Mouse (Mus musculus) midbrain, embryonic 10.5 days (tissue): Measurements from ENCODE around the gene Hist1h1t. TPM values are rescaled to one million over a fixed set of nuclear protein-coding genes. Genes with fewer than 3 reads are reported as not detected.

Experiments used
- DNase-seq: peaks from one replicate; pipeline ENCODE4 v3.0.0-alpha.2; 2017; ENCODE audit warnings: low spot score
- H3K27ac ChIP-seq: fragments of 300-500 bp; sonication (generic); replicated peaks from 2 replicates; pipeline ENCODE4 v1.5.1; 2016; ENCODE audit warnings: mild to moderate bottlenecking
- H3K27me3 ChIP-seq: fragments of 300-500 bp; sonication (generic); 2 replicates; pipeline ENCODE4 v1.6.1; 2016; ENCODE audit warnings: low read depth, mild to moderate bottlenecking; ENCODE audit not compliant: poor library complexity, severe bottlenecking
- H3K36me3 ChIP-seq: fragments of 300-500 bp; sonication (generic); 2 replicates; pipeline ENCODE4 v1.6.1; 2016; ENCODE audit warnings: mild to moderate bottlenecking, moderate library complexity
- H3K4me1 ChIP-seq: fragments of 300-500 bp; sonication (generic); 2 replicates; pipeline ENCODE4 v1.6.1; 2016
- H3K4me3 ChIP-seq: fragments of 300-500 bp; sonication (generic); 2 replicates; pipeline ENCODE4 v1.5.1; 2016; ENCODE audit warnings: mild to moderate bottlenecking, moderate library complexity
- H3K9me3 ChIP-seq: fragments of 300-500 bp; sonication (generic); replicated peaks from 2 replicates; pipeline ENCODE4 v1.6.1; 2016; ENCODE audit warnings: mild to moderate bottlenecking
- WGBS: fragments of 180-500 bp; shearing (Covaris S2); methylation state at CpG from one replicate; pipeline ENCODE4 v1.1.7; 2016; 5-methylcytosine and 5-hydroxymethylcytosine counted together
- microRNA-seq: library from miRNA; unstranded; fragments of <30 nt; microRNA quantifications from one replicate; pipeline ENCODE4, GENCODE M21; 2017
- polyA plus RNA-seq: library from polyadenylated mRNA; unstranded; fragments of >200 nt; fragmentation: Nextera tagmentation; extraction: Ambion mirVana; gene quantifications from 2 replicates; pipeline ENCODE4 v1.2.1, GENCODE M21; 2016

Hist1h1t gene
- polyA plus RNA-seq, 1 experiment from 2014 or later = not detected

DNA sequence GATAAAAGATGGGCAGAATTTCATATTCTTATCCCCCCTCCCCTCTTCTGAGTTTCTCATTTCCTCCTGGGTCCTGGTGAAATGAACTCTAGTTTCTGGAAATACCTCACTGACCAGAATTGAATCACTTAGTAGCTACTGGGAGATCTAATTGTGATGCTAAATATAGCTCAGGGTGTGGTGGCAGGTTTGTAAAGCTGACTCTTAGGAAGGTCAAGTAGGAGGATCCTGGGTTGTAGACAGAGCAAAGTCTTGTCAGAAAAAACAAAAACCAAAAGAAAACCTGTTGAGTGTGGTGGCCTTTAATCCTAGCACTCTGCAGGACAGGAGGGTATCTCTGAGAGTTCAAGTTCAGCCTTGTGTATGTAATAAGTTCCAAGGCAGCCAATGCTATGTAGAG lies 46.4 kb downstream of the Hist1h1t start:
- DNase-seq = peak; percentile 9
- no peaks in the 10 kb centered on the region for H3K36me3 ChIP-seq
- peak overlapping the region; percentile 46; the same call in 1 of the 2 replicates for H3K27ac ChIP-seq

GRCm38 (mm10) chr13:23743215-23743614 lies 47.6 kb downstream of the Hist1h1t start:
- 85% methylated on average over 5 of the region's 5 CpGs for WGBS
- H3K4me1 ChIP-seq = peaks cover 53% of the 10 kb centered on the region
- no peaks in the 10 kb centered on the region for H3K9me3 ChIP-seq
- DNase-seq = peak; percentile 11
- no peaks in the 10 kb centered on the region for H3K36me3 ChIP-seq
- no peaks in the 10 kb centered on the region for H3K27me3 ChIP-seq
- peak overlapping the region; percentile 75 for H3K27ac ChIP-seq
- no peak overlapping the region for H3K4me3 ChIP-seq

More for the DNA sequence above, 46.4 kb downstream of the Hist1h1t start:
- H3K9me3 ChIP-seq = no peaks in the 10 kb centered on the region
- H3K4me3 ChIP-seq = no peak overlapping the region
- H3K27me3 ChIP-seq = no peaks in the 10 kb centered on the region
- peaks cover 46% of the 10 kb centered on the region for H3K4me1 ChIP-seq

- DNase-seq = no peak
- Histone ChIP-seq H3K4me3 (peak overlapping the region; percentile 59), H3K4me1 (peaks cover 57% of the 10 kb centered on the region), H3K9me3 (no peaks in the 10 kb centered on the region), H3K36me3 (no peaks in the 10 kb centered on the region), H3K27ac (peak overlapping the region; percentile 97), H3K27me3 (no peaks in the 10 kb centered on the region)
- WGBS = 55% methylated on average over 4 of the region's 4 CpGs
These were observed 48.3 kb downstream of the Hist1h1t start for GRCm38 (mm10) chr13:23743963-23744362.

GRCm38 (mm10) chr13:23744421-23745380 lies 49.1 kb downstream of the Hist1h1t start:
- Histone ChIP-seq H3K27ac (peak overlapping the region; percentile 97), H3K27me3 (no peaks in the 10 kb centered on the region), H3K4me1 (peaks cover 49% of the 10 kb centered on the region), H3K9me3 (no peaks in the 10 kb centered on the region), H3K36me3 (no peaks in the 10 kb centered on the region), H3K4me3 (peak overlapping the region; percentile 59)
- 3% methylated on average over 16 of the region's 36 CpGs for WGBS
- no peak for DNase-seq

DNA sequence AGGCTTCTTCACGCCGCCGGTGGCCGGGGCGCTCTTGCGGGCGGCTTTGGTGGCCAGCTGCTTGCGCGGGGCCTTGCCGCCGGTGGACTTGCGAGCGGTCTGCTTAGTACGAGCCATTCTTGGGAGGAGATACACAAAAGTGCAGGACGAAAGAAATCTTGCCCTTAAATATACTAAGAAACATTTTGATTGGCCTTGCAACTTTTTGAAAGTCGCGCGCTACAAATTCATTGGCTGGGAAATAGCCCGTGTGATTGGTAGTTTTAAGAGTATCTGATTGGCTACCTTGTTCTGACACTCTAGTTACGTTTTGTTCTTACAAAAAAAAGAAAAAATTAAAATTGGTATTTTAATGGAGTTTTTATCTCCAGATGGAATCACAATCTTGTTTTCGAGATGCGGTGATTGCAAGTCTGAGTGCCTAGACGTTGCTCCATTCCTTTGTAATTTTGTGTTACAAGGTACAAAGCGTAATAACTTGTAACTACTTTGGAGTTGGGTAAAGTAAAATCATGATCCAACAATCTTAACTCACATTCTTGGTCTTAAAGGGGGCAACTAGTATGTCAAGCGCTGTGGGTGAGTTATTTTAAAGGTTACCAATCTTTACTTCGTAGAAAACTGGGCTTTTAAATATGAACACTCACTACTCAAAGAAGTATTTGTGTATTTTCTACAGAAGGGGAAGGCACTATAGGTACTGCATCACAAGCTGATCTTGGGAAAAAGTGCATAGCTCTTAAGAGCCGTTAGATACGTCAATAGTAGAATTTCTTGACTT lies 50.0 kb downstream of the Hist1h1t start, which contains the start of gene Hist1h3c:
Gene Hist1h3c (minus strand): TSS at position 222 of the 781 bp plus-strand sequence.
- peak within 1 kb of the TSS; percentile 97 for H3K27ac ChIP-seq
- H3K27me3 ChIP-seq = no peaks in the 10 kb centered on the region
- DNase-seq = peak; percentile 82
- no peaks in the 10 kb centered on the region for H3K9me3 ChIP-seq
- WGBS = under 1% methylated on average over 27 of the region's 28 CpGs
- H3K4me1 ChIP-seq = peaks cover 41% of the 10 kb centered on the region
- H3K36me3 ChIP-seq = no peaks in the 10 kb centered on the region
- H3K4me3 ChIP-seq = peak within 1 kb of the TSS; percentile 59

Small RNA genes within 50 kb of the gene (microRNA-seq; reads per million reads assigned to microRNA genes)
- gene Gm44314 (not detected), gene Gm44350 (not detected)

Other genes starting within 250 kb of the Hist1h1t start
- 0.04 and 0.06 TPM in 2 replicates for gene Btn1a1, start 229.9 kb upstream of the Hist1h1t start, polyA plus RNA-seq
- gene Btn2a2, start 207.0 kb upstream of the Hist1h1t start, polyA plus RNA-seq = 0.26 and 0.38 TPM in 2 replicates
- gene Hist1h4h, start 164.8 kb upstream of the Hist1h1t start, polyA plus RNA-seq = 2.0 and 4.1 TPM in 2 replicates
- 4.7 and 9.5 TPM in 2 replicates for gene Hist1h2af, start 161.9 kb upstream of the Hist1h1t start, polyA plus RNA-seq
- gene Hist1h3g, start 160.4 kb upstream of the Hist1h1t start, polyA plus RNA-seq = 5.5 and 5.6 TPM in 2 replicates
- 1.00 and 1.0 TPM in 2 replicates for gene Hist1h2bh, start 152.4 kb upstream of the Hist1h1t start, polyA plus RNA-seq
- 1.1 and 1.5 TPM in 2 replicates for gene Hist1h3f, start 151.8 kb upstream of the Hist1h1t start, polyA plus RNA-seq
- gene Hist1h4f, start 144.2 kb upstream of the Hist1h1t start, polyA plus RNA-seq = 1.7 TPM in 1 of 2 replicates, not detected in the other
- 0.58 and 0.63 TPM in 2 replicates for gene Hist1h1d, start 142.6 kb upstream of the Hist1h1t start, polyA plus RNA-seq
- 5.1 and 7.2 TPM in 2 replicates for gene Hist1h3e, start 133.4 kb upstream of the Hist1h1t start, polyA plus RNA-seq
- 85.6 and 104 TPM in 2 replicates for gene Hist1h2ae, start 124.6 kb upstream of the Hist1h1t start, polyA plus RNA-seq
- gene Hist1h2bg, start 124.4 kb upstream of the Hist1h1t start, polyA plus RNA-seq = 4.5 and 6.4 TPM in 2 replicates
- gene Hist1h2bf, start 121.6 kb upstream of the Hist1h1t start, polyA plus RNA-seq = 3.8 TPM in 2 replicates
- 0.67 and 1.3 TPM in 2 replicates for gene Hist1h2ad, start 121.4 kb upstream of the Hist1h1t start, polyA plus RNA-seq
- gene Hist1h3d, start 120.1 kb upstream of the Hist1h1t start, polyA plus RNA-seq = 6.2 and 10.8 TPM in 2 replicates
- gene Hist1h4d, start 114.2 kb upstream of the Hist1h1t start, polyA plus RNA-seq = 95.1 and 103 TPM in 2 replicates
- 3.1 and 3.2 TPM in 2 replicates for gene Hist1h2be, start 74.7 kb upstream of the Hist1h1t start, polyA plus RNA-seq
- 18.0 and 22.4 TPM in 2 replicates for gene Hist1h1e, start 73.3 kb upstream of the Hist1h1t start, polyA plus RNA-seq
- 1.3 TPM in 2 replicates for gene Hist1h2ac, start 11.9 kb upstream of the Hist1h1t start, polyA plus RNA-seq
- gene Hist1h2bc, start 11.6 kb upstream of the Hist1h1t start, polyA plus RNA-seq = 22.1 and 23.9 TPM in 2 replicates
- gene Hist1h4c, start 2.6 kb downstream of the Hist1h1t start, polyA plus RNA-seq = 4.9 and 5.1 TPM in 2 replicates
- gene Hfe, start 15.0 kb downstream of the Hist1h1t start, polyA plus RNA-seq = 2.3 and 2.5 TPM in 2 replicates
- gene Hist1h1c, start 43.0 kb downstream of the Hist1h1t start, polyA plus RNA-seq = 8.8 and 9.5 TPM in 2 replicates
- 7.3 and 9.5 TPM in 2 replicates for gene Hist1h3c, start 49.8 kb downstream of the Hist1h1t start, polyA plus RNA-seq
- gene Hist1h2bb, start 50.9 kb downstream of the Hist1h1t start, polyA plus RNA-seq = 2.3 and 2.4 TPM in 2 replicates
- 44.4 and 45.3 TPM in 2 replicates for gene Hist1h2ab, start 55.3 kb downstream of the Hist1h1t start, polyA plus RNA-seq
- 8.1 and 11.3 TPM in 2 replicates for gene Hist1h3b, start 56.5 kb downstream of the Hist1h1t start, polyA plus RNA-seq
- 4.9 and 6.9 TPM in 2 replicates for gene Hist1h4b, start 61.2 kb downstream of the Hist1h1t start, polyA plus RNA-seq
- gene Hist1h4a, start 65.4 kb downstream of the Hist1h1t start, polyA plus RNA-seq = 0.42 TPM in 1 of 2 replicates, not detected in the other
- gene Hist1h3a, start 66.6 kb downstream of the Hist1h1t start, polyA plus RNA-seq = 3.6 and 3.9 TPM in 2 replicates
- gene Hist1h1a, start 67.9 kb downstream of the Hist1h1t start, polyA plus RNA-seq = 1.7 and 2.7 TPM in 2 replicates
- gene Trim38, start 74.1 kb downstream of the Hist1h1t start, polyA plus RNA-seq = 0.20 TPM in 1 of 2 replicates, not detected in the other
- not detected in 2 replicates for gene Slc17a2, start 111.2 kb downstream of the Hist1h1t start, polyA plus RNA-seq
- not detected in 2 replicates for gene Slc17a3, start 143.6 kb downstream of the Hist1h1t start, polyA plus RNA-seq
- gene Slc17a1, start 171.9 kb downstream of the Hist1h1t start, polyA plus RNA-seq = not detected in 2 replicates
- not detected in 2 replicates for gene Slc17a4, start 219.2 kb downstream of the Hist1h1t start, polyA plus RNA-seq
- gene Hist1h2ba, start 238.3 kb downstream of the Hist1h1t start, polyA plus RNA-seq = not detected in 2 replicates
- not detected in 2 replicates for gene Hist1h2aa, start 238.6 kb downstream of the Hist1h1t start, polyA plus RNA-seq